Mouse (Mus musculus) MEL (cell line): ENCODE measurements at regions not wholly inside any gene's neighbourhood (a gene's known extent, or its start where the extent isn't known, plus 50 kb on each side); places are given as distances from the start of the nearest gene placed in this dataset.
"Not testable (repeated sequence)": the region's sequence is repeated elsewhere in the genome, so short reads cannot be mapped to it uniquely, and the experiment has no call there.

Source experiments
- DNase-seq: peaks from one replicate; pipeline ENCODE4 v3.0.0; 2011; ENCODE audit warnings: low read depth, low spot score
- H3K27ac ChIP-seq: 2 replicates; pipeline ENCODE4 v1.5.1; 2012; ENCODE audit warnings: low read depth, mild to moderate bottlenecking, control low read depth, low read length, moderate library complexity; ENCODE audit not compliant: control insufficient read depth
- H3K27me3 ChIP-seq, 2 experiments: fragments of 150-350 bp in 1 of 2; sonication (generic) in 1 of 2; 2 replicates each; pipeline ENCODE4 v1.6.1; 2012; ENCODE audit warnings: low read length in 2 of 2, mild to moderate bottlenecking in 2 of 2, improper control_type of control experiment in 1 of 2, moderate library complexity in 1 of 2; ENCODE audit not compliant: insufficient read depth in 2 of 2, control insufficient read depth in 1 of 2
- H3K36me3 ChIP-seq, 2 experiments: 2 replicates each; pipeline ENCODE4 v1.6.1; 2012 to 2014; ENCODE audit warnings: low read length in 2 of 2, improper control_type of control experiment in 1 of 2, inconsistent platforms in 1 of 2, mild to moderate bottlenecking in 1 of 2; ENCODE audit not compliant: insufficient read depth in 2 of 2, control insufficient read depth in 1 of 2
- H3K4me1 ChIP-seq, 2 experiments: fragments of 150-350 bp in 1 of 2; sonication (generic) in 1 of 2; 2 replicates each; pipeline ENCODE4 v1.6.1; 2012; ENCODE audit warnings: low read length in 2 of 2, improper control_type of control experiment in 1 of 2, mild to moderate bottlenecking in 1 of 2; ENCODE audit not compliant: insufficient read depth in 2 of 2, control insufficient read depth in 1 of 2
- H3K4me3 ChIP-seq, 2 experiments: fragments of 150-350 bp in 1 of 2; sonication (generic) in 1 of 2; 2 replicates each; pipeline ENCODE4 v1.5.1; 2012; ENCODE audit warnings: low read depth in 2 of 2, low read length in 2 of 2, mild to moderate bottlenecking in 2 of 2, moderate library complexity in 2 of 2, control low read depth in 1 of 2, improper control_type of control experiment in 1 of 2; ENCODE audit not compliant: control insufficient read depth in 1 of 2, insufficient read depth in 1 of 2
- H3K79me2 ChIP-seq: 2 replicates; pipeline ENCODE4 v1.6.1; 2012; ENCODE audit warnings: mild to moderate bottlenecking, low read length, moderate library complexity; ENCODE audit not compliant: control insufficient read depth, poor library complexity, insufficient read depth
- H3K9ac ChIP-seq: 2 replicates; pipeline ENCODE4 v1.6.1; 2012; ENCODE audit warnings: low read depth, mild to moderate bottlenecking, control low read depth, low read length, moderate library complexity; ENCODE audit not compliant: control insufficient read depth, poor library complexity, severe bottlenecking
- H3K9me3 ChIP-seq: fragments of 150-350 bp; sonication (generic); replicated peaks from 2 replicates; pipeline ENCODE4 v1.6.1; 2012; ENCODE audit warnings: mild to moderate bottlenecking, low read length, improper control_type of control experiment, moderate library complexity; ENCODE audit not compliant: insufficient read depth
- BHLHE40 ChIP-seq: IDR thresholded peaks from 2 replicates; pipeline ENCODE4 v1.6.1; 2012; ENCODE audit warnings: low read depth, mild to moderate bottlenecking, inconsistent platforms, low read length, improper control_type of control experiment, borderline replicate concordance
- CHD1 ChIP-seq: IDR thresholded peaks from 2 replicates; pipeline ENCODE4 v1.6.1; 2012; ENCODE audit warnings: low read depth, mild to moderate bottlenecking, inconsistent platforms, low read length, improper control_type of control experiment
- E2F4 ChIP-seq: IDR thresholded peaks from 2 replicates; pipeline ENCODE4 v1.6.1; 2011; ENCODE audit warnings: low read depth, low read length, improper control_type of control experiment, borderline replicate concordance
- ELF1 ChIP-seq: IDR thresholded peaks from 2 replicates; pipeline ENCODE4 v1.6.1; 2014; ENCODE audit warnings: low read depth, mild to moderate bottlenecking, inconsistent platforms, low read length, improper control_type of control experiment, moderate library complexity
- EP300 ChIP-seq, 2 experiments: IDR thresholded peaks; 2 replicates each; pipeline ENCODE4 v1.6.1; 2011; ENCODE audit warnings: improper control_type of control experiment in 2 of 2, low read length in 2 of 2, low read depth in 1 of 2, mild to moderate bottlenecking in 1 of 2
- ETS1 ChIP-seq: IDR thresholded peaks from 2 replicates; pipeline ENCODE4 v1.6.1; 2012; ENCODE audit warnings: low read depth, mild to moderate bottlenecking, inconsistent platforms, low read length, improper control_type of control experiment, moderate library complexity
- GATA1 ChIP-seq: IDR thresholded peaks from 2 replicates; pipeline ENCODE4 v1.6.1; 2011; ENCODE audit warnings: low read depth, low read length, improper control_type of control experiment
- KAT2A ChIP-seq: conservative IDR thresholded peaks from 2 replicates; pipeline ENCODE4 v1.6.1; 2012; ENCODE audit warnings: low read depth, low read length, improper control_type of control experiment, inconsistent platforms
- MEF2A ChIP-seq: IDR thresholded peaks from 2 replicates; pipeline ENCODE4 v1.6.1; 2014; ENCODE audit warnings: low read depth, mild to moderate bottlenecking, inconsistent platforms, low read length, improper control_type of control experiment; ENCODE audit not compliant: poor library complexity, insufficient replicate concordance, severe bottlenecking; ENCODE audit errors: extremely low read depth
- POLR2AphosphoS2 ChIP-seq: IDR thresholded peaks from 2 replicates; pipeline ENCODE4 v1.6.1; 2011; ENCODE audit warnings: low read length, improper control_type of control experiment

- no peak overlapping the region for H3K4me3 ChIP-seq
- H3K4me1 ChIP-seq: peaks cover 0 to 3% of the 10 kb centered on the region in 2 experiments; a peak in 2 of 4 replicates
- no peak overlapping the region for H3K27ac ChIP-seq
- DNase-seq: no peak
- peaks cover 0 to 6% of the 10 kb centered on the region in 2 experiments; a peak in 2 of 4 replicates for H3K36me3 ChIP-seq
- H3K79me2 ChIP-seq: no peaks in the 10 kb centered on the region
- TF ChIP-seq KAT2A (no peak), CHD1 (no peak), E2F4 (no peak)
- H3K27me3 ChIP-seq: no peaks in the 10 kb centered on the region
- no peaks in the 10 kb centered on the region for H3K9me3 ChIP-seq
- no peak overlapping the region for H3K9ac ChIP-seq
These were observed 731.7 kb downstream of the Cdh8 start for GRCm38 (mm10) chr8:98684531-98684930.

- Histone ChIP-seq H3K27me3 (no peaks in the 10 kb centered on the region), H3K4me3 (no peak overlapping the region), H3K9me3 (no peaks in the 10 kb centered on the region), H3K79me2 (no peaks in the 10 kb centered on the region), H3K36me3 (peaks cover 0 to 6% of the 10 kb centered on the region in 2 experiments; a peak in 2 of 4 replicates), H3K27ac (no peak overlapping the region), H3K9ac (no peak overlapping the region), H3K4me1 (peaks cover 0 to 3% of the 10 kb centered on the region in 2 experiments; a peak in 1 of 4 replicates)
- TF ChIP-seq MEF2A (no peak), POLR2AphosphoS2 (no peak), ETS1 (peak; percentile 56; the same call in 1 of the 2 replicates), EP300 (IDR thresholded peaks at IDR 0.05; ENCODE audit: low read depth in 1 of 2, low read length in 2 of 2) (peak; percentile 26 to 39; a peak in 2 of 4 replicates), GATA1 (peak; percentile 44; the same call in 1 of the 2 replicates)
- peak; percentile 61 for DNase-seq
These were observed 736.2 kb downstream of the Cdh8 start for GRCm38 (mm10) chr8:98680065-98680464.

GRCm38 (mm10) chr8:98659287-98659686, 757.0 kb downstream of the Cdh8 start:
- no peaks in the 10 kb centered on the region for H3K9me3 ChIP-seq
- no peaks in the 10 kb centered on the region for H3K79me2 ChIP-seq
- H3K27me3 ChIP-seq: no peaks in the 10 kb centered on the region
- no peaks in the 10 kb centered on the region for H3K4me1 ChIP-seq
- H3K9ac ChIP-seq: no peak overlapping the region
- TF ChIP-seq ELF1: no peak
- TF ChIP-seq BHLHE40: no peak
- no peak for TF ChIP-seq GATA1
- DNase-seq: no peak
- no peak overlapping the region for H3K27ac ChIP-seq
- no peak overlapping the region for H3K4me3 ChIP-seq
- H3K36me3 ChIP-seq: no peaks in the 10 kb centered on the region

DNA sequence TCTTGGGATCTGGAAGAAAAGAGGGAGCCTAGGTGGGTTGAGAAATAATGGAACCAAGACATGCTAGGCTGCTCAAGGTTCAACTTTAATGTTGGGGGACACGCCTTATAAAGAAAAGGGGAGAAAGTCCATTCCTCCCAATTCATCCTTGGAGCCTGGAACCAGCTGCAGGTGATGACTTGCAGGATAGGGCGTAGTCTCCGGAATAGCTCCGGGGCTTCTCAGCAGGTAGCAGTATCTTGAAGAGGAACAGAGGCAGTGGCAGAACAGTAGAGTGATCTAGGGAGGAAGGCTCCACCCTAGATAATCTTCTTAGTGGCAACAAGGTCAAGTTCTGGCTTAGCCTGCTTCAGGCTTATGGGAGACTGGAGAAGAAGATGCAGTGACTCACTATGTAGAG, 764.0 kb downstream of the Cdh8 start:
- not testable (repeated sequence) for H3K27ac ChIP-seq, H3K36me3 ChIP-seq, H3K9me3 ChIP-seq, H3K79me2 ChIP-seq, H3K4me3 ChIP-seq, H3K9ac ChIP-seq, H3K27me3 ChIP-seq, H3K4me1 ChIP-seq, DNase-seq
